Mouse (Mus musculus): Measurements from ENCODE around the gene Arhgef3.

Arhgef3 gene

GRCm38 (mm10) chr14:27428573-27428972 is 313.9 kb downstream of the Arhgef3 start, which contains the start of gene Fam208a:
Fam208a (plus strand) TSS chr14:27428834.
- peak; percentile 88 for DNase-seq (ENCODE audit: low read depth)

- DNase-seq (ENCODE audit: low read depth) = peak; percentile 93
Observed at GRCm38 (mm10) chr14:27428973-27429711, 314.4 kb downstream of the Arhgef3 start.

GRCm38 (mm10) chr14:27430280-27430679 is 315.6 kb downstream of the Arhgef3 start:
- no peak for DNase-seq (ENCODE audit: low read depth)

GRCm38 (mm10) chr14:27432064-27432463 is 317.4 kb downstream of the Arhgef3 start:
- no peak for DNase-seq (ENCODE audit: low read depth)

GRCm38 (mm10) chr14:27436116-27436515 is 321.4 kb downstream of the Arhgef3 start:
- no peak for DNase-seq (ENCODE audit: low read depth)

- DNase-seq (ENCODE audit: low read depth) = no peak
Observed at GRCm38 (mm10) chr14:27436826-27437225, 322.1 kb downstream of the Arhgef3 start.

GRCm38 (mm10) chr14:27440921-27441320 is 326.2 kb downstream of the Arhgef3 start:
- peak; percentile 30 for DNase-seq (ENCODE audit: low read depth)

- no peak for DNase-seq (ENCODE audit: low read depth)
Observed at GRCm38 (mm10) chr14:27444851-27445281, 330.2 kb downstream of the Arhgef3 start.

GRCm38 (mm10) chr14:27446963-27447362 is 332.3 kb downstream of the Arhgef3 start:
- no peak for DNase-seq (ENCODE audit: low read depth)

All from NIH3T3 (cell line).